Mouse (Mus musculus) forebrain, embryonic 16.5 days (tissue): Measurements from ENCODE around the gene Wdfy3. TPM values are rescaled to one million over a fixed set of nuclear protein-coding genes. Genes with fewer than 3 reads are reported as not detected.

Experiments
- ATAC-seq: fragments of 200-750 bp; cut with Nextera tagmentation; 2 replicates; pipeline ENCODE4 v1.8.0; 2017; ENCODE audit warnings: mild to moderate bottlenecking, moderate library complexity
- H3K27ac ChIP-seq: fragments of 300-500 bp; sonication (generic); 2 replicates; pipeline ENCODE4 v1.5.1; 2014; ENCODE audit warnings: low read length, control low read depth
- H3K27me3 ChIP-seq: fragments of 300-500 bp; sonication (generic); replicated peaks from 2 replicates; pipeline ENCODE4 v1.6.1; 2014; ENCODE audit warnings: low read length; ENCODE audit not compliant: control insufficient read depth, insufficient read depth
- H3K36me3 ChIP-seq: fragments of 300-500 bp; sonication (generic); 2 replicates; pipeline ENCODE4 v1.6.1; 2014; ENCODE audit not compliant: control insufficient read depth, insufficient read depth
- H3K4me1 ChIP-seq: fragments of 300-500 bp; sonication (generic); replicated peaks from 2 replicates; pipeline ENCODE4 v1.6.1; 2014; ENCODE audit warnings: low read length; ENCODE audit not compliant: control insufficient read depth, insufficient read depth
- H3K4me2 ChIP-seq: fragments of 300-500 bp; sonication (generic); 2 replicates; pipeline ENCODE4 v1.6.1; 2014; ENCODE audit warnings: mild to moderate bottlenecking, low read length, control low read depth
- H3K4me3 ChIP-seq: fragments of 300-500 bp; sonication (generic); replicated peaks from 2 replicates; pipeline ENCODE4 v1.5.1; 2014; ENCODE audit warnings: mild to moderate bottlenecking, low read length, control low read depth
- H3K9ac ChIP-seq: fragments of 300-500 bp; sonication (generic); replicated peaks from 2 replicates; pipeline ENCODE4 v1.6.1; 2014; ENCODE audit warnings: low read depth, low read length, control low read depth
- H3K9me3 ChIP-seq: fragments of 300-500 bp; sonication (generic); 2 replicates; pipeline ENCODE4 v1.6.1; 2016; ENCODE audit warnings: low read length; ENCODE audit not compliant: control insufficient read depth
- whole genome bisulfite sequencing: fragments of 180-500 bp; shearing (Covaris S2); extraction: QIAGEN DNeasy Blood & Tissue Kit; methylation state at CpG from one replicate; pipeline ENCODE4 v1.1.7; 2014; 5-methylcytosine and 5-hydroxymethylcytosine counted together
- polyA plus RNA-seq: library from polyadenylated mRNA; unstranded; fragments of >200 nt; fragmentation: Nextera tagmentation; extraction: Ambion mirVana; gene quantifications from 2 replicates; pipeline ENCODE4 v1.2.1, GENCODE M21; 2015

Wdfy3 gene
- polyA plus RNA-seq, 1 experiment from 2014 or later, result 28.0 TPM

DNA sequence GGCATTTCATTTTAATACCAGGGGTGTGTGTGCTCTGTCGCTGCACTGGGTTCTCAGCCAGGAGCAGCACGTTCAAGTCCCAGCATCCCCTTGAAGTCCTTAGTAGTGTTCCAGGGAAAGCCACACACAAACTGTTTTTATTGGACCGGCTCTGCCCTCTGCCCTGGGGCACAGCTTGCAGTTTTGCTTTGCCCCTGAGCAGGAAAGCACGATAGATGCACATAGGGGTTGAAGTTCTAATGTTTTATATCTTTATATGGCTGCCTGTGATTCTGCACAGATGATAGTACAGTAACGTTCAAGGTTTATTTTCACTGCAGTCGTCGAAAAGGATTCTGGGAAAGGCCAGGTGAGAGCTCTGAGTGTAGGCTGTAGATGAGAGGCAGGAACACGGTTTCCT, 239.5 kb downstream of the Wdfy3 start:
- Histone ChIP-seq H3K4me1 (peaks cover 6% of the 10 kb centered on the region; the same call in 1 of the 2 replicates), H3K27ac (no peak overlapping the region), H3K9ac (no peak overlapping the region), H3K9me3 (no peaks in the 10 kb centered on the region), H3K4me3 (no peak overlapping the region), H3K4me2 (no peak overlapping the region), H3K36me3 (peaks cover 9% of the 10 kb centered on the region), H3K27me3 (no peaks in the 10 kb centered on the region)
- 86% methylated on average over 8 of the region's 8 CpGs for WGBS
- no peak for ATAC-seq

DNA sequence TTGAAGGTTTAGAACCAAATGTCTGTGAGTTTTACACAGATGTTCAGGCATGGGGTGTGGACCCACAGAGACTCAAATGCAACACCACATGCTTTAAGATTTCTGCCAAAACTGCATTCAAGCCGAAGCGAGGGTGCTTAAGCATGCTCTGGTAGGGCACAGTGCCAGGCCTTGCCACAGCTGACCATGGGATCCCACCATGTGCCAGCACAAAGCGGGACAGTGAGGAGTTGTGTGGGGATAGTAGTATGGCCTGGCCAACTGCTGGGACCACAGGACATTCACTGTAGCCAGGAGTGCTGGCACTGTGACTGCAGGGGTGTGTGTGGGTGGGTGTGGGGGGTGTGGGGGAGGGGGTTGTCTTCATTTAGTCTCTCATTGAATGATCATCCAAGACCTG, 240.8 kb downstream of the Wdfy3 start:
- H3K9ac ChIP-seq, result no peak overlapping the region
- no peak for ATAC-seq
- H3K9me3 ChIP-seq, result no peaks in the 10 kb centered on the region
- no peak overlapping the region for H3K4me3 ChIP-seq
- H3K27ac ChIP-seq, result no peak overlapping the region
- H3K36me3 ChIP-seq, result peaks cover 2% of the 10 kb centered on the region; the same call in 1 of the 2 replicates
- WGBS, result 40% methylated on average over 3 of the region's 3 CpGs
- peaks cover 6% of the 10 kb centered on the region; the same call in 1 of the 2 replicates for H3K4me1 ChIP-seq
- no peak overlapping the region for H3K4me2 ChIP-seq
- H3K27me3 ChIP-seq, result no peaks in the 10 kb centered on the region

DNA sequence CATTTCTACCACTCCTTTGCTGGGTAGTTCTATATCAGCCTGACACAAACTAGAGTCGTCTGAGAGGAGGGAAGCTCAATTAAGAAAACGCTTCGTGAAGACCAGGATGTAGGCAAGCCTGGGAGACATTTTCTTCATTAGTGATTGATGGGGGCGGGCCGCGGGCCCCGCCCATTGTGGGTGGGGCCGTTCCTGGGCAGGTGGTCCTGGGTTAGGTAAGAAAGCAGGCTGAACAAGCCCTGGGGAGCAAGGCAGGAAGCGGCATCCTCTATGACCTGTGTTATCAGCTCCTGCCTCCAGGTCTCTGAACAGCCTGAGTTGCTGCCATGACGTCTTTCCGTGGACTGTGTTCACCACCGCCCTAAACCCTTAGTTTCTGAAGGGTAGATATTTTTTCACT, 242.2 kb downstream of the Wdfy3 start:
- Histone ChIP-seq H3K4me2 (no peak overlapping the region), H3K27ac (no peak overlapping the region), H3K9ac (no peak overlapping the region), H3K36me3 (no peaks in the 10 kb centered on the region), H3K4me3 (no peak overlapping the region), H3K9me3 (no peaks in the 10 kb centered on the region), H3K4me1 (peaks cover 6% of the 10 kb centered on the region; the same call in 1 of the 2 replicates), H3K27me3 (no peaks in the 10 kb centered on the region)
- 43% methylated on average over 12 of the region's 12 CpGs for WGBS
- no peak for ATAC-seq

DNA sequence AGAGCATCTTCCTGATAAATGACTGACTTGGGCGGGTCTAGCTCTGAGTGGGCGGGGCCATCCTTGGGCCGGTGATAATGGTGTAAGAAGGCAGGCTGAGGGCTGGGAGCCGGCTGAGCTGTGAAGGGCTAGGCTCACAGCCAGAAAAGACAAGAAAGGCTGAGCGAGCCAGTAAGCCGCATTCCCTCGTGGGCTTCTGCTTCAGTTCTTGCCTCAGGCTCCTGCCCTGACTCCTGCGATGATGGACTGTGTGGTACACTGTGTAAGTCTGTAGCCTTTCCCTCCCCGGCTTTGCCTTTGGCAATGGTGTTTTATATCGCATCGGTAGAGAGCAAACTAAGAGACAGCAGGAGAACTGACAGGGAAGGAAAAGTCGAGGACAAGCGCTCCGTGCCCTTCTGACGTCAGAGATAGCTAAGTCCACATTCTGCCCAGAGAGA, 243.2 kb downstream of the Wdfy3 start:
- ATAC-seq, result peak; percentile 72
- Histone ChIP-seq H3K4me1 (peaks cover 6% of the 10 kb centered on the region; the same call in 1 of the 2 replicates), H3K9me3 (no peaks in the 10 kb centered on the region), H3K36me3 (no peaks in the 10 kb centered on the region), H3K27me3 (no peaks in the 10 kb centered on the region), H3K27ac (no peak overlapping the region), H3K9ac (no peak overlapping the region), H3K4me2 (peak overlapping the region; percentile 40), H3K4me3 (no peak overlapping the region)
- 5% methylated on average over 15 of the region's 15 CpGs for WGBS

DNA sequence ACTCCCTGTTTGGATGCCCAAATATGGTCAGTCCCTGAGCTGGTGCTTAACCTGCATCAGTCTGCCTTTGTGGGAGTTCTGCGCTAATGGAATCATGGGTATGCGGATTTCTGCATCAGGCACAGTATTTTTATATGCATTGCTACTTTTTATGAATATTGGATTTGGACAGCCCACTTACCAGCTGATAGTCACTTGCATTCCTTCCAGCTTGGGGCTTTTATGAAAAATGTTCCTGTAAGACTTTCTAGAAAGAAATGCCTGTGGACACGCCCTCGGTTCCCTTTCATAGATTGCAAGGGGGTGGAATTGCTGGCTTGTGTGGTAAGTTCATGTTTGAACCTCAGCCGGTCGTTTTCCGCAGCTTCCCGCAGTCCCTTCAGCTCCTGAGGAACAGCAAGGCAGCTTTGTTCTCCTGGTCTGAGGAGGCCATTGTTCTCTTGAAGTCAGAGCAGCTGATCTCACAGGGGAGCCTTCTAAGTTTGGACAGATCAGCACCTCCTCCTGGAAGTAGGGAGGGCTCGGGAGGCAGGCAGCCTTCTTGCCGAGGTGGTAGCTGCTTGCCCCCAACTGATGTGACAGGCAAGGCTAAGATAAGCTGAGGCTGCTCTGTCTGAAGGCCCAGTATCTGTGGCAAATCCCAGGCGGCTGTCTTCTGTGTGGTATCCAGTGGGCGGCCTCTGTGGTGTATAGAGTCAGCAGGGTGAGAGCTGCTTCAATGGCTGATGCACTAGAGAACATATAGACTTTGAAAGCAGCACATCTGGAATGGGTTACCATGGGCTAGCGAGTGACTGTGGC, 244.4 kb downstream of the Wdfy3 start:
- Histone ChIP-seq H3K4me2 (no peak overlapping the region), H3K36me3 (no peaks in the 10 kb centered on the region), H3K4me3 (no peak overlapping the region), H3K27me3 (no peaks in the 10 kb centered on the region), H3K4me1 (peaks cover 6% of the 10 kb centered on the region; the same call in 1 of the 2 replicates), H3K9me3 (no peaks in the 10 kb centered on the region), H3K9ac (no peak overlapping the region), H3K27ac (no peak overlapping the region)
- 16% methylated on average over 13 of the region's 13 CpGs for WGBS
- peak; percentile 23; the same call in 1 of the 2 replicates for ATAC-seq

DNA sequence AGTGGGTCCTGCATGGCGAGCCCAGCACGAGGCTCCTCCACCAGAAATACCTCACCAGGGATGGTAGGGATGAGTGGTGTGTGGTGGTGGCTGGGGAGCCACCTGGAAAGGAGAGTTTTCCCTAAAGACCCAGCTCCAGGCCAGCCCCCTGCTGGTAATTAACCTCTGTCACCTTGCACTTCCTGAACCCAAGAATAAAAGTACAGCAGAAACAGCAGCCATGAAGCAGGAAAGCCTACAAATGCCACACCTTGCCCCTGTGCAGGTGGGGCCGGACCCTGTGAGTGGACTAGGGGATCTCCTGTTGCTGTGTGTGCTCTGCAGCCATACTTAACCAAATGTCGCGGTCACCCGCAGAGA, 247.4 kb downstream of the Wdfy3 start:
- Histone ChIP-seq H3K36me3 (no peaks in the 10 kb centered on the region), H3K4me3 (no peak overlapping the region), H3K9ac (no peak overlapping the region), H3K4me1 (peaks cover 6% of the 10 kb centered on the region; the same call in 1 of the 2 replicates), H3K27me3 (no peaks in the 10 kb centered on the region), H3K27ac (no peak overlapping the region), H3K9me3 (no peaks in the 10 kb centered on the region), H3K4me2 (no peak overlapping the region)
- ATAC-seq, result no peak
- WGBS, result 58% methylated on average over 6 of the region's 6 CpGs

DNA sequence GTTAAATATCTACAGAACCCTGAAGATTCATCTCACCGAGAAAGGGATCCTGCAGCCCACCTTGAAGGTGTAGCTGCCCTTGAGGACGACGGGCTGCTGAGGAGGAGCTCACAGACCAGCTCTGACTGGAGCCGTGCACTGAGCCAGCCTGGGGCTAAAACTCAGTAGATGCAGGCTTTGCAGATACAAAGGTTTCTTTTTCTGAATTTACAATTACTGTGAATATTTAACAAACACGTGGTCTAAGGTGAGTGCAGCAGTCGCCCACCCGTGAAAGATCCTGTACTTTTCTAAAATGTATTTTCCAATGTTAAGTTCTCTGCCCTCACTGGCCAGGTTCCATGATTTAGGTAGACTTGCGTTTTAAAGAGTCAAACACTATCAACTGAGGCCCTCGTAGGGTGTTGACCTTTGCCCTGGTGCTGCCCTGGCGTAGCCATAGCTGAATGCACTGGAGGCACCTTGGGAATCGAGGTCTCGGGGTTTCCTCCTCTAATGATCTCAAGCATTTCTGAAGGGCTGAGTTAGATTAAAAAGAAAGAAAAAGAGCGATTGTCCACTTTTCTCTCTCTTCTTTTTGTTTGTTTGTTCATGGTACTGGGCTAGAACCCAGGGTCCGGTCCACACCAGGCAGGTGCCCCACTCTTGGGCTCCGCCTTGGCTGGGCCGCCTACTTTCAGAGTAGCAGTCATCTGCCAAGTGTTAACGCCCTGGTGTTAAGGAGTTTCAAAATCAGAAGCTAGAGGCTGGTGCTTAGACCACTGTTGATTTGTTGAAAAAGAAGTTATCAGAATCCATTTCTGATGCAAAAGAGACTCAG, 248.0 kb downstream of the Wdfy3 start:
- H3K36me3 ChIP-seq, result no peaks in the 10 kb centered on the region
- 68% methylated on average over 17 of the region's 17 CpGs for WGBS
- H3K27ac ChIP-seq, result no peak overlapping the region
- H3K27me3 ChIP-seq, result no peaks in the 10 kb centered on the region
- no peak overlapping the region for H3K4me3 ChIP-seq
- H3K9ac ChIP-seq, result no peak overlapping the region
- no peak overlapping the region for H3K4me2 ChIP-seq
- H3K9me3 ChIP-seq, result no peaks in the 10 kb centered on the region
- H3K4me1 ChIP-seq, result peaks cover 4% of the 10 kb centered on the region; the same call in 1 of the 2 replicates
- no peak for ATAC-seq

DNA sequence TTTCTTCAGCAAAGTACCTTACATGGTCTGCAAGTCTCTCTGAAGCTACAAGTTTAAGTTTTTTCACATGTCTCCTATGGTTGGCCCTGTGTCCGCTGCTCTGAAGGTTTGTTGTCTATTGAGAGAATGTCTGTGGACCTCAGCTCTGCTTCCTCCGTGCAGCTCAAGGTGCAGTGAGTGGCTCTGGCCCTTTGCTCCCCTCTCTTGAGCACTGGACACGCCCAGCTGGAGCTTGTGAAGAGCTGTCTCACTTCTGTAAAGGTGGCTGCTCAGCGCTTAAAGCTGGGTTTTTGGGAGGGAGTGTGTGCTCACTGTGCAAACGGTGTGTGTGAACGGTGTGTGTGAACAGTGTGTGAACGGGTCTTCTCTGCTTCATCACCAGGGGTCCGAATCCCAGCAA, 248.7 kb downstream of the Wdfy3 start:
- H3K4me1 ChIP-seq, result no peaks in the 10 kb centered on the region
- H3K4me3 ChIP-seq, result no peak overlapping the region
- H3K9me3 ChIP-seq, result no peaks in the 10 kb centered on the region
- H3K27ac ChIP-seq, result no peak overlapping the region
- no peaks in the 10 kb centered on the region for H3K27me3 ChIP-seq
- 66% methylated on average over 8 of the region's 8 CpGs for WGBS
- no peak for ATAC-seq
- H3K9ac ChIP-seq, result no peak overlapping the region
- no peak overlapping the region for H3K4me2 ChIP-seq
- H3K36me3 ChIP-seq, result no peaks in the 10 kb centered on the region

DNA sequence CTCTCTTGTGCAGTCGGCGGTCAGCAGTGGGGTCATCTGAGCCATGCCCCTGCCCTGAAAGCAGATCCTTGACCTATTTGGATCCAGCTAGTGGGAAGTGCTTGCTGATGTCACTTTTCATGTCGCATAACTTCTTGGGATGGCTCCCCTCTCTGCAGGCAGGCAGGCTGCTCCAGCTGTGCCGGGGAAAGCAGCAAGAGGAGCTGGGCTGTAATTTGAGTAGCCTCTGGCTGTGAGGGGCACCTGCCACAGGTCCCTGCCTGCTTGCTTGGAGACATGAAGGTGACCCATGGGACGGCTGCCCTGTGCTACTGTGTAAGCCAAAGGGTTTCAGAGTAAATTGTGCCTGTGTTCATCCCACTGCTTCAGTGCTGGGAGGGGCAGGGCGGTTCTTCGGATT, 249.9 kb downstream of the Wdfy3 start:
- no peaks in the 10 kb centered on the region for H3K36me3 ChIP-seq
- H3K27me3 ChIP-seq, result no peaks in the 10 kb centered on the region
- no peaks in the 10 kb centered on the region for H3K9me3 ChIP-seq
- no peak overlapping the region for H3K9ac ChIP-seq
- no peak overlapping the region for H3K4me3 ChIP-seq
- 20% methylated on average over 7 of the region's 7 CpGs for WGBS
- no peak overlapping the region for H3K4me2 ChIP-seq
- H3K27ac ChIP-seq, result no peak overlapping the region
- no peaks in the 10 kb centered on the region for H3K4me1 ChIP-seq
- no peak for ATAC-seq
